Mouse (Mus musculus) forebrain, embryonic 16.5 days (tissue): ENCODE data around the gene Ddx56. TPM values are rescaled to one million over a fixed set of nuclear protein-coding genes. Genes with fewer than 3 reads are reported as not detected.

Experiments used
- ATAC-seq: fragments of 200-750 bp; cut with Nextera tagmentation; 2 replicates; pipeline ENCODE4 v1.8.0; 2017; ENCODE audit warnings: mild to moderate bottlenecking, moderate library complexity
- H3K27ac ChIP-seq: fragments of 300-500 bp; sonication (generic); 2 replicates; pipeline ENCODE4 v1.5.1; 2014; ENCODE audit warnings: low read length, control low read depth
- H3K27me3 ChIP-seq: fragments of 300-500 bp; sonication (generic); replicated peaks from 2 replicates; pipeline ENCODE4 v1.6.1; 2014; ENCODE audit warnings: low read length; ENCODE audit not compliant: control insufficient read depth, insufficient read depth
- H3K36me3 ChIP-seq: fragments of 300-500 bp; sonication (generic); 2 replicates; pipeline ENCODE4 v1.6.1; 2014; ENCODE audit not compliant: control insufficient read depth, insufficient read depth
- H3K4me1 ChIP-seq: fragments of 300-500 bp; sonication (generic); replicated peaks from 2 replicates; pipeline ENCODE4 v1.6.1; 2014; ENCODE audit warnings: low read length; ENCODE audit not compliant: control insufficient read depth, insufficient read depth
- H3K4me2 ChIP-seq: fragments of 300-500 bp; sonication (generic); 2 replicates; pipeline ENCODE4 v1.6.1; 2014; ENCODE audit warnings: mild to moderate bottlenecking, low read length, control low read depth
- H3K4me3 ChIP-seq: fragments of 300-500 bp; sonication (generic); replicated peaks from 2 replicates; pipeline ENCODE4 v1.5.1; 2014; ENCODE audit warnings: mild to moderate bottlenecking, low read length, control low read depth
- H3K9ac ChIP-seq: fragments of 300-500 bp; sonication (generic); replicated peaks from 2 replicates; pipeline ENCODE4 v1.6.1; 2014; ENCODE audit warnings: low read depth, low read length, control low read depth
- H3K9me3 ChIP-seq: fragments of 300-500 bp; sonication (generic); 2 replicates; pipeline ENCODE4 v1.6.1; 2016; ENCODE audit warnings: low read length; ENCODE audit not compliant: control insufficient read depth
- WGBS: fragments of 180-500 bp; shearing (Covaris S2); extraction: QIAGEN DNeasy Blood & Tissue Kit; methylation state at CpG from one replicate; pipeline ENCODE4 v1.1.7; 2014; 5-methylcytosine and 5-hydroxymethylcytosine counted together
- polyA plus RNA-seq: library from polyadenylated mRNA; unstranded; fragments of >200 nt; fragmentation: Nextera tagmentation; extraction: Ambion mirVana; gene quantifications from 2 replicates; pipeline ENCODE4 v1.2.1, GENCODE M21; 2015

The Ddx56 gene
- polyA plus RNA-seq = 86.8 and 90.2 TPM in 2 replicates

GRCm38 (mm10) chr11:6267320-6268254 lies at the start of gene Ddx56:
TSS of gene Ddx56 (minus strand) at chr11:6267772.
- Histone ChIP-seq H3K36me3 (peaks cover 34% of the 10 kb centered on the region), H3K27me3 (no peaks in the 10 kb centered on the region), H3K27ac (peak within 1 kb of the TSS; percentile 95), H3K4me2 (peak within 1 kb of the TSS; percentile 82), H3K4me1 (peaks cover 12% of the 10 kb centered on the region), H3K9me3 (no peaks in the 10 kb centered on the region), H3K4me3 (peak within 1 kb of the TSS; percentile 55), H3K9ac (peak within 1 kb of the TSS; percentile 72)
- WGBS = 2% methylated on average over 50 of the region's 50 CpGs
- peak; percentile 98 for ATAC-seq

- 90% methylated on average over 11 of the region's 11 CpGs for WGBS
- no peak overlapping the region for H3K27ac ChIP-seq
- no peak overlapping the region for H3K4me3 ChIP-seq
- H3K4me1 ChIP-seq = no peaks in the 10 kb centered on the region
- no peak overlapping the region for H3K4me2 ChIP-seq
- no peak for ATAC-seq
- H3K9me3 ChIP-seq = no peaks in the 10 kb centered on the region
- H3K36me3 ChIP-seq = peaks cover 3% of the 10 kb centered on the region; the same call in 1 of the 2 replicates
- no peak overlapping the region for H3K9ac ChIP-seq
- H3K27me3 ChIP-seq = no peaks in the 10 kb centered on the region
Measured at GRCm38 (mm10) chr11:6316821-6317220, 49.2 kb upstream of the Ddx56 start.

GRCm38 (mm10) chr11:6313874-6314406 lies 46.4 kb upstream of the Ddx56 start:
- Histone ChIP-seq H3K4me3 (no peak overlapping the region), H3K4me2 (no peak overlapping the region), H3K9me3 (no peaks in the 10 kb centered on the region), H3K4me1 (no peaks in the 10 kb centered on the region), H3K27ac (no peak overlapping the region), H3K36me3 (peaks cover 9% of the 10 kb centered on the region; the same call in 1 of the 2 replicates), H3K27me3 (no peaks in the 10 kb centered on the region), H3K9ac (no peak overlapping the region)
- ATAC-seq = no peak
- WGBS = 89% methylated on average over 7 of the region's 7 CpGs

- H3K27ac ChIP-seq = no peak overlapping the region
- no peaks in the 10 kb centered on the region for H3K27me3 ChIP-seq
- no peak overlapping the region for H3K4me3 ChIP-seq
- no peaks in the 10 kb centered on the region for H3K9me3 ChIP-seq
- no peak for ATAC-seq
- WGBS = 96% methylated on average over 4 of the region's 4 CpGs
- H3K9ac ChIP-seq = no peak overlapping the region
- H3K36me3 ChIP-seq = peaks cover 9% of the 10 kb centered on the region
- H3K4me2 ChIP-seq = no peak overlapping the region
- no peaks in the 10 kb centered on the region for H3K4me1 ChIP-seq
Measured at GRCm38 (mm10) chr11:6308181-6308580, 40.6 kb upstream of the Ddx56 start.

DNA sequence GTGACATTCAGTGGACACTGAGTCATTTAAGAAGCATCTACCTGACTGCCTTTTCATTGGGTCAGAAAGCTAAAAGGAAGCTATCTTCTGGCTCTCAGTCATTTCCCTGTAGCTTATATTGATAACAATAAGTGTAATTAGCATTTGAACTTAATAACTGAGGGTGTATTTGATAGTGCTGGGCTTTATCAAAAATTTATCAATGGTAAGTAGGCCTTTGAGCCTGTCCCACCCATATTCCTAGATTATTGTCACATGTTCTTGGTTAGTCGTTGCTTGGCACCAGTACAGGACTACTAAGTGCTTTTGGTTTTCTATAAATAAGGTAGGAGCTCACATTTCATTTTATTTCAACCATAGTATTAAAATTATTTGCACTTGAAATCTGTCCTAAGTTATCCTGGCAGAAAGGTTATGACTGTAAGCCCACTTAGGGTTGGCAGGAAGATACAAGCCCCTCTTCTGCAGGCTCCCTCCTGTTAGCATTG lies 38.4 kb upstream of the Ddx56 start:
- no peaks in the 10 kb centered on the region for H3K9me3 ChIP-seq
- no peak overlapping the region for H3K27ac ChIP-seq
- ATAC-seq = no peak
- no peaks in the 10 kb centered on the region for H3K27me3 ChIP-seq
- H3K4me1 ChIP-seq = no peaks in the 10 kb centered on the region
- 89% methylated on average over 1 of the region's 1 CpGs for WGBS
- no peak overlapping the region for H3K4me2 ChIP-seq
- peaks cover 11% of the 10 kb centered on the region for H3K36me3 ChIP-seq
- no peak overlapping the region for H3K9ac ChIP-seq
- H3K4me3 ChIP-seq = no peak overlapping the region

- no peaks in the 10 kb centered on the region for H3K4me1 ChIP-seq
- H3K4me3 ChIP-seq = no peak overlapping the region
- H3K4me2 ChIP-seq = no peak overlapping the region
- no peak overlapping the region for H3K9ac ChIP-seq
- 96% methylated on average over 2 of the region's 2 CpGs for WGBS
- no peaks in the 10 kb centered on the region for H3K9me3 ChIP-seq
- H3K36me3 ChIP-seq = peaks cover 15% of the 10 kb centered on the region
- no peak for ATAC-seq
- H3K27me3 ChIP-seq = no peaks in the 10 kb centered on the region
- H3K27ac ChIP-seq = no peak overlapping the region
Measured at GRCm38 (mm10) chr11:6302793-6303192, 35.2 kb upstream of the Ddx56 start.

DNA sequence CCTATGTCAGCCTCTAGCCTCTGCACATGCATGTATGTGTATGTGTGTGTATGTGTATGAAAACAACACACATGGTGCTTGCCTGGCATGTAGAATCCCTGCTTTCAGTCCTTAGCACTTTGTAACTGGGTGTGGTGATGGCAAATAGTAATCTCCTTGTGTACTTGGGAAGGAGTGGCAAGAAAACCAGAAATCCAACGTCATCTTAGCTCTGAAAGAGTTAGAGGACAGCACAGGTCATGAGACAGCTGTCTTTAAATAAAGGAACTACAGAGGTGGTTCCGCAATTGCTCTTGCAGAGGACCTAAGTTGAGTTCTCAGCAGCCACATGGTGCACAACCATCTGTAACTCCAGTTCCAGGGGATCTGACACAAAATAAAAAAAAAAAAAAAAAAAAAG lies 31.9 kb upstream of the Ddx56 start:
- Histone ChIP-seq H3K9ac (no peak overlapping the region), H3K4me3 (no peak overlapping the region), H3K27me3 (no peaks in the 10 kb centered on the region), H3K4me1 (no peaks in the 10 kb centered on the region), H3K4me2 (no peak overlapping the region), H3K36me3 (peaks cover 17% of the 10 kb centered on the region), H3K27ac (no peak overlapping the region), H3K9me3 (no peaks in the 10 kb centered on the region)
- WGBS = 92% methylated on average over 2 of the region's 2 CpGs
- ATAC-seq = no peak

DNA sequence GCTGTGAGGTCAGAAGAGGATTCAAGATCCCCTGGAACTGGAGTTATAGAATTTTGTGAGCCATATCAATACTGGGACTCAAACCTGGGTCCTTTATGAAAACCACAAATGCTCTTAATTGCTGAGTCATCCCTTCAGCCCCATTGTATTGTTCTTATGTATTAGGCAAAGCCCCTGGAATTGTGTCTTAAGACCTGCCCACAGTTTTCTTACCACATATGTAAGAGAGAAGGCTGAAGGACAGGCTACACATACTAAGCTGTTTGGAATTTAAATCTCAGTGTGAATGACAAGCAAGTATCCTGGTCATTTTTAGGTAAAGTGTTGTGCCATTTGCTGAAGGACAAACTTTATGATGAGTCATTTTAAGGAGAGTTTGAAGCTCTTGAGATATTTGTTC lies 28.5 kb upstream of the Ddx56 start:
- Histone ChIP-seq H3K9me3 (no peaks in the 10 kb centered on the region), H3K9ac (no peak overlapping the region), H3K4me1 (peaks cover 9% of the 10 kb centered on the region), H3K4me3 (no peak overlapping the region), H3K4me2 (no peak overlapping the region), H3K36me3 (peaks cover 12% of the 10 kb centered on the region), H3K27me3 (no peaks in the 10 kb centered on the region), H3K27ac (no peak overlapping the region)
- no peak for ATAC-seq

DNA sequence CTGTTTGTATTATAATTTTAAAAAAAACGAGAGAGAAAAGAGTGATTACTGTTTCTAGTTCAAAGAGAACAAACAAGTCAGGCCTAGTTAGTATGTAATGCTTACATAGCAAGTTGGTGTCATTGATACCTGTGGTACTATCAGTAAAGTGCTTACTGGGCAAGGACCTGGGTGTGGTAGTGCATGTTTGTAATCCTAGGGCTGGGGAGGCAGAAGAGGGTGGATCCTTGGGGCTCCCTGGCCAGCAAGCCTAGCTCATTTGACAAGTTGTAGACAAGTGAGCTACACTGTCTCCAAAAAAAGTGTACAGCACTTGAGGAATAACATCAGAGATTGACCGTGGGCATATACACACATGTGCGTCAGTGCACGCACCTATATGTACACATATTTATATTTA lies 27.1 kb upstream of the Ddx56 start:
- Histone ChIP-seq H3K9ac (no peak overlapping the region), H3K9me3 (no peaks in the 10 kb centered on the region), H3K4me1 (peaks cover 11% of the 10 kb centered on the region), H3K4me2 (no peak overlapping the region), H3K27ac (no peak overlapping the region), H3K36me3 (peaks cover 12% of the 10 kb centered on the region), H3K27me3 (no peaks in the 10 kb centered on the region), H3K4me3 (no peak overlapping the region)
- ATAC-seq = no peak
- WGBS = 93% methylated on average over 4 of the region's 4 CpGs
